Mouse (Mus musculus) E14TG2a.4 (cell line): ENCODE measurements around the gene Antxr2.

ENCODE experiments used
- CTCF ChIP-seq: conservative IDR thresholded peaks from 2 replicates; pipeline ENCODE4 v1.5.1; 2014; ENCODE audit warnings: low read length
- NANOG ChIP-seq: IDR thresholded peaks from 2 replicates; pipeline ENCODE4 v1.6.1; 2014; ENCODE audit warnings: borderline replicate concordance, low read length, mixed read lengths
- POU5F1 ChIP-seq: IDR thresholded peaks from 2 replicates; pipeline ENCODE4 v1.6.1; 2014; ENCODE audit warnings: low read length, borderline replicate concordance

DNA sequence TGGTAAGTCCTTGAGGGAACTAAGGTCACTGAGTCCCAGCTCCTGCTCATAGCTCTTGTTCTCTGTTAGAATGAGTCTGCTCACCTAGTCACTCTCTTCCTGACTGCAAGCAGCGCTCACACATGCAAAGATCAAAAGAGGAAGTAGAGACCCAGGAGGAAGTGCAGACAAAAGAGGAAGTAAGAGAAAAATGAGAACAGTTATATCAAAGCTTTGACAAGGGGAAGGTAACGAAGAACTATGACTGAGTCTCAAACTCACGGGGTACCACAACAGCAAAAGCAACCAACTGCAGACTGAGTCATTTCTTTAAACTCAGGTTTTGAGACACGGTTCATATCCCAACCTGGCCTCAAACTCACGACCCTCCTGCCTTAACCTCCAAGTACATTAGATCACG is 12.7 kb downstream of the Antxr2 start:
- no peak for TF ChIP-seq CTCF
- TF ChIP-seq NANOG, result no peak
- TF ChIP-seq POU5F1, result no peak
